Mouse (Mus musculus) brain, embryonic 18.5 days (tissue): ENCODE measurements around the gene Slc35e2.
"Not testable (repeated sequence)": the region's sequence is repeated elsewhere in the genome, so short reads cannot be mapped to it uniquely, and the experiment has no call there.

Experiments
- DNase-seq: peaks from one replicate; pipeline ENCODE4 v3.0.0-alpha.2; 2012; ENCODE audit warnings: low read depth, low spot score

The Slc35e2 gene

GRCm38 (mm10) chr4:155624338-155625291 lies 23.4 kb downstream of the Slc35e2 start, which contains the start of gene Cdk11b:
Gene Cdk11b, plus strand, starts transcription at chr4:155624854.
- DNase-seq: peak; percentile 99

GRCm38 (mm10) chr4:155630267-155630666 lies 29.1 kb downstream of the Slc35e2 start:
- no peak for DNase-seq

GRCm38 (mm10) chr4:155635766-155636499 lies 34.7 kb downstream of the Slc35e2 start:
- DNase-seq: no peak

DNA sequence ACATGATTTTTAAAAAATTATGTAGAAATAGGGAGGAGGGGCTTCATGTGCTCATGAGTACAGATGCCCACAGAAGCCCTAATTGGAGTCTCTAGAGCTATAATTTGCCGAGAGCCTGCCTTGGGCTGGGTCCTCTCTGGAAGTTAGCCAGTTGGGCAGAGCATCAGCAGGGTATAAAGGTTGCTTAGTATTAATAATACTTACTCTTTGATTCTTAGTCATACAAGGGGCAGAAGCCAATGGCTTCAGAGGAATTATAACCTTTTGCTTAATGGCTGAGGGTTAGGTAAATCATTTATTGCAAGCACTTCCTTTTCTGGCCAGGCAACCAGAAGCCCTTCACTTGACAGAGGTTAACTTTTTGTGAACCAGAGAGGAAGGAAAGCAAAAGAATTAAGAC lies 42.3 kb downstream of the Slc35e2 start:
- DNase-seq: no peak

- DNase-seq: not testable (repeated sequence)
These were observed 44.1 kb downstream of the Slc35e2 start, which contains the start of gene Gm10563 for GRCm38 (mm10) chr4:155645308-155645707. Gene Gm10563, minus strand, starts transcription at chr4:155645408.

DNA sequence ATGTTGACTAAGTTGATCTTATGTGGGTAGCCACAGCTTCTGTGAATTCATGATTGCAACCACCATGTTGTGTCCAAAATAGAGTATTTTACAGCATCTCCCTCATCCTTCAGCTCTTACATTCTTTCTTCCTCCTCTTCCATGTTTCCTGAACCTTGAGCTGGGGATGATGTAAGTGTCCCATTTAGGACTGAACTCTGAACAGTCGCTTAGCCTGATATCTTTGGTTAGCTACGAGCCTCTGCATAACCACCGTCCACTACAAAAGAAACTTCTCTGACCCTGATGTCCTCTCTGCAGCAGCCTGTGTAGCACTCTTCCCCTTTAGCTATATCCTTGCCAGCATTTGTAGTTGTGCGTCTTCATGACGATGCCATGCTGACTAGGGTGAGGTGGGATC lies 44.5 kb downstream of the Slc35e2 start:
- DNase-seq: no peak

GRCm38 (mm10) chr4:155649355-155649754 lies 48.1 kb downstream of the Slc35e2 start:
- DNase-seq: no peak

DNA sequence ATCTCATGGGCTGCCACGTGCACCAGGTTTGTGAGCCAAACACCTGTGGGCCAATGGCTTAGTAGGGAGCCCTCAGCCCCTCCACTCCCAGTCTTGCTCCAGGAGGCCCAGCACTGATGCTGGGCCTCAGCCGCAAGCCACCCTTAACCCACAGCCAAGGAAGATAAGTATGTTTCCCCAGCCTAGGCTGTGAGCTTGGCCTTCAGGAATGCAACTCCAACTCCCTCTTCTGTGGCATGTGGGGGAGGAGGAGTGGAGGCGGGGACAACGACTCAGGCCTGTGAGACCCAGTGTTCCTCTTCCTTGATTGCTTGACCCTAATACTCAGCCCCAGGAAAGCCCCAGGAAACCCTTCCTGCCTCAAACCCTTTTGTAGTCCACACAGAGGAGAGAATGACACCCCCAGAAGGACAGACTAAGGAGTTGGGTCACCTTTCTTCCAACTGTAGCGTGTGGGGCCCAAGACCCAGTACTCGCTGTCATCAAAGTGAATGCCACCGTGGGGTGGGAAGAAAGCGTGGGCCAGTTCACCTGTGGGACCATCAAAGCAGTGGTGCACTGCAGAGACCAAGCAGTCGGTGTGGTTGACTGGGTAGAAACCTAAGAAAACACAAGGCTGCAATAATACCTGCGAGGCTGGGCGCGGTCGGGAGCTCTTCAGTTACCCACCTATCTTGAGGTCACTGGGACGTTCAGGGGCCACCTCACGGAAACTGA lies 50.5 kb downstream of the Slc35e2 start:
- DNase-seq: no peak

DNA sequence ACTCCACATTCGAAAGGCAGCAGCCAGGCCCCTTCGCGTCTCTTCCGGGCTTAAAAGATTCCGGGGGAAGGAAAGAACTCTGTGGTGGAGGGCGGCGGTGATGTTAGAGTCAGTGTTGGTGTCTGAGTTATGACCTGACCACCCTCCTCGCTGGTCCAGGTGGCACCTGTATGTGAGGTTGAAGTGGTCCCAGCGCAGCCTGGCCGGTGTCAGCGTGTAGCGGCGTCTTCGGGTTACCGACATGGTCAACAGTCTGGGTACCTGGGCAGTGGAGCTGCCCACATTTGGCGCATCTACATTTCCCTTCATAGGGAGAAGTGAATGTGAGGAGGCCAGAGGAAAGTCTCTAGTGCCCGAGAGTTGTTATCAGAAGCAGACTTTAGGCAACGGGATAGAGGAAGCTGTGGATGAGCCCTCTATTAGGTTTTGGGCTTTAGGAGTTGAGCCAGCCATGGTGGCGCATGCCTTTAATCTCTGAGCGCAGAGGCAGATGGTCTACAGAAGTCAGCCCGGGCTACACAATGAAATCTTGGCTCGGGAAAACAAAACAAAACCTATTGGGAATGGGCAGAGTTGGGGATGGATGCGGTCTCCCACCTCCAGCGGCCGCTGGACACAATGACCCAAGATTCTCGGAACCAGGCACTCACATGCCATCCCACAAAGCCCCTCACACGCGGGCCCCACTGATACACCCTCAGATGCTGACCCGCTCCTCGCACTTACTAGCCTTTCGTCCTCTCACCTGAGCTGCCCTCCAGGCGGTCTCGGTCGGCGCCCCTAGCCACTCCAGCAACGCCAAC lies 51.3 kb downstream of the Slc35e2 start:
- DNase-seq: no peak

DNA sequence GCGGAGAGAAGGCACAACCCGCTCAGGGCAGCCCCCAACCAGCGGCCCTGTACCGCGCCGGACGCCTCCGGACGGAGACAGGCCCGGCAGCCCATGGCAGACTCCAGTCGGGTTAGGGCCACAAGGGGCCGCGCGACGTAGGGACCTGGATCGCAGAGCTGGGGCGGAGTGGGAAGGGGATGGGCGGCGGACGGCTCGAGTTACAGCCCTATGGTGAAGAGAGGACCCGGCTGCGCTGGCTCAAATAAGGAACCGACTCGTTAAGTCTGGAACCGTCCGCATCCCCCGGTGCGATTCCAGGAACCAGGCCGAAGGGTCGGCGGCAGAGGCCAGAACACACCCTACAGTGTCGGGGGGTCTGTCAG lies 51.9 kb downstream of the Slc35e2 start, which contains the start of gene Mmp23:
Gene Mmp23 (minus strand): TSS at position 299 of the 365 bp plus-strand sequence.
- DNase-seq: no peak

- DNase-seq: no peak
These were observed 52.4 kb downstream of the Slc35e2 start for GRCm38 (mm10) chr4:155653451-155654182.

GRCm38 (mm10) chr4:155654183-155654455 lies 52.9 kb downstream of the Slc35e2 start:
- DNase-seq: no peak

DNA sequence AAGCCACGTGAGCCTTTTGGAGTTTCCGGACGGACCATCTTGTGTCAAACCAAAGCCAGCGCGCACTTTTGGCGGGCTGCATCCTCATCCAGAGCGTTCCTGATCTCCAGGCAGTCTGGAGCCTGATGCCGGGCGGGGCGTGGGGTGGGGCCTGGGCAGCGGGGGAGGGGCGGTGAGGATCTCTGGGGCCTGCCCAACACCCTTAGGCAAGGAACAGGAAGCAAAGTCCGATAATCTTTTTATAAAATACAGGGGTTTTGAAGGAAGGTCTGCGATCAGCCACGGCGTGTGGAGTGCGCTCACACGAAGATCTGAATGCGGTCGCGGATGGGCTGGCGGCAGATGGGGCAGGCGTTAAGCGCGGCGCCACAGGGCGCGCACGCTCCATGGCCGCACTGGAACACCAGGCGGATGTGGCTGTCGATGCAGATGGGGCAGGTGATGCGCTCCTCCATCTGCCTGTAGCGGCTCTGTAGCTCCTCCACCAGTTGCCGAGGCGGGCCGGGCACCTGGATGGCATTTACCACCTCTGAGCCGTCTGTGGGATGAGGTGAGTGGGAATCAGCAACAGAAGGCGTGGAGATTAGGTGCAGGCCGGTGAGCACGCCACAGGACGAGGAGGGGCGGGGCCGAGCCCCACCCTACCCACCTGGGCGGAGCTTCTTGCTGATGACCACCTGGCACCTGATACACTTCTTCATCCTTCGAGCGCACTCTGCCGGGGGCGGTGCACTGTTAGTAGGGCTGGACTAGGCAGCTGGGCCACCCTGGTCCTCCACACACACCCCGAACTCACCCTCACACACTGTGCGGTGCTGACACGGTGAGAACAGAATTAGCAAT lies 53.5 kb downstream of the Slc35e2 start:
- DNase-seq: no peak

DNA sequence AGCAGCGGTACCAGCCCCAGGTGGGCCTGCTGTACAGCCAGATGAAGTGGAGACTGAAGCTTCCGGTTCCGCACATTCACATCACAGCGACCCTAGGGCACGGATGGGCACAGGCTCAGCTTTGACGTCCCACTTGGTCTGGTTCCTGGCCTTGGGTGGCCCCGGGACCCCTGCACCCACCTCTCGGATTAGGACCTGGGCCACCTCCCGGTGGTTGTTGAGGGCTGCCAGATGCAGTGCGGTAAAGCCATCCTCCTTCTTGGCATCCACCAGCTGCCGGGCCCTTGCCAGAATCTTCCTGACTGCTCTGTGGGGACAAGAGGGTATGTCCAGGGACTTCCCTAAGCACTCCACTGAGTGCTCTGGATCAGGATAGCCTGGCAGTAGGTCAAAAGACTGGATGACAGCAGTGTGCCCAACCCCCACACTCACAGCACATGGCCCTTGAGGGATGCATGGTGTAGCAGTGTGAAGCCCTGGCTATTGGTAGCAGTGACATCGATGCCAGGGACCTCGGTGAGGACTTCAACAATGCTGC lies 55.1 kb downstream of the Slc35e2 start:
- no peak for DNase-seq

DNA sequence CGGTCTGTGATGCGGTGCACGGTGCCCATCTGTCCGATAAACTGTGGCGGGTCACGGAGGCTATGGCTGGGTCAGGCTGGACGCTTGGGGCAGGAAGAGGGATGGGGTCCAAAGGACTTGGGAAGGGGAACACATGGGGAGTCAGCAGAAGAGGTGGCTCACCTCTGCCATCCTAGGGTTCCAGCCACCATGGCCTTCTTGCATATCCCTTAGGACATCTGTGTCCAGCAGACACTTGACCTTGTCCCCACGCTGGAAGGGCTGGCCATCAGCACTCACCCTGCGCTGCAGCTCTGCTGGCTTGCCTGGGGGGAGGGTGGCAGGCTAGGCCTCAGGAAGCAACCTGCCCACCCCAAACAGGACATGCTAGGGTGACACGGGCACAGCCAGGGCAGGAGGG lies 57.7 kb downstream of the Slc35e2 start:
- no peak for DNase-seq

DNA sequence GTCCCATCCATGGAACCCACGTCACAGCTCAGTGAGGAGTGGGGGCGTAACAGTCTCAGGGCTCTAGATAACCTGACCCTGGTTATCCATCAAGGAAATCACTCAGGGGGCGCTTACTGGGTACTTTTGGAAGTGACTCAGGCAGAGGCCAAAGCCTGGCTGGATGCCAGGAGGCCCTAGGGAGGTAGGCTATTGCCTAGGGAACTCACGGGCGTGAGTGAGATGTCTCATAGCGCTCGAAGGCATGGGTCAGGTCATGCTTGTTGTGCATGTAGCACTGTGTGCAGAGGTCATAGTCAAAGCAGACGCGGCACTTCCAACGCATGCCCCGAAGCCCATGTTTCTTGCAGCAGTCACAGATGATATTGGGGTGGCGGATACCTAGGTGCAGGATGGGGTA lies 59.4 kb downstream of the Slc35e2 start:
- no peak for DNase-seq

DNA sequence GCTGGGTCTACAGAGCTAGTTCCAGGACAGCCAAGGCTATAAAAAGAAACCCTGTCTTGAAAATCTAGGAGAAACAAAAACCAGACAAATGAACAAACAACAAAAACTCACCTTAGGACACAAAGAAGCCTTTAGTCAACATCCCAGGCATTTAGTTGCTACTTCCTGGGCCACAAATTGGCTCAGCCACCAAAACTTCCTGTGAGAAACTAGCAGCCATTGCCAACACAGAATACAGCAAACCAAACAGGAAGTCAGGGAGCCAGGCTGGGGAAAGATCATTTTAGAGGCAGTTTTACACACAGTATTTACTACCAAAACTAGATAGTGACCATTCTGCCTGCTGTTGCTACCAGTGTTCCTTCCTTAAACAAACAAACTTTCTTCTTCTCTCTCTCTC lies 65.7 kb downstream of the Slc35e2 start:
- no peak for DNase-seq

- DNase-seq: peak; percentile 94
These were observed 67.7 kb downstream of the Slc35e2 start, which contains the start of gene Mib2 for GRCm38 (mm10) chr4:155668689-155669597. Gene Mib2, minus strand, starts transcription at chr4:155669198.
